Mouse (Mus musculus) small intestine, adult 2 months (tissue): ENCODE data around the gene Casc1.

Experiments
- CTCF ChIP-seq: fragments of 200-500 bp; IDR thresholded peaks from 2 replicates; pipeline ENCODE4 v1.5.1; 2012; ENCODE audit warnings: low read depth, mild to moderate bottlenecking, control low read depth, inconsistent platforms, low read length, moderate library complexity, mixed read lengths; ENCODE audit not compliant: insufficient replicate concordance, insufficient read length; ENCODE audit errors: extremely low read depth
- POLR2A ChIP-seq: fragments of 200-500 bp; IDR thresholded peaks from 2 replicates; pipeline ENCODE4 v1.6.1; 2012; ENCODE audit warnings: low read depth, mild to moderate bottlenecking, control low read depth, inconsistent platforms, low read length, moderate library complexity

DNA sequence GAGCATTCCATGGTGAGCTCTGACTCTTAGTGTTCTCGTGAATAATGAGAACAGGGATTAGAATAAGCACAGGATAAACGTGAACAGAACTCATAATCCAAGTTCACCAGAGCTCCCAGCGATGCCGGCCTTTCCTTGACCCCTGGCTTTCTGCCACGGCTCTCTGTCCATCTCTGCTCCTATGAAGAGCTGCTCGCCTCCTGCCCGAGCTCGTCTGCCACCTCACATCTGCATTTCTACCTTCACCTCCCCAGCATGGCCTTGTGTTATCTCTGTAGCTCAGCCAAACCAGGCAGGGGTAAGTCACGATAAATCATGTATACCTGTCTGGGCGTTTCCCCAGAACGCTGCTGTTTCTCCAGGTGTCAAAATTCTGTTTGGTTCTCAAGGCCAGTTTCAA is 70.1 kb downstream of the Casc1 start:
- no peak for TF ChIP-seq CTCF
- no peak for TF ChIP-seq POLR2A
